Mouse (Mus musculus) C2C12 (cell line): ENCODE measurements around the gene Sult5a1.

Experiments
- CEBPB ChIP-seq: IDR thresholded peaks from one replicate; pipeline ENCODE4 v1.6.1; 2011; ENCODE audit warnings: low read depth, mild to moderate bottlenecking, control low read depth, moderate library complexity
- CTCF ChIP-seq: IDR thresholded peaks from one replicate; pipeline ENCODE4 v1.5.1; 2011; ENCODE audit not compliant: control insufficient read depth, insufficient read depth, insufficient read length
- MAX ChIP-seq: IDR thresholded peaks from one replicate; pipeline ENCODE4 v1.6.1; 2011; ENCODE audit warnings: mild to moderate bottlenecking, control low read depth
- MYOD1 ChIP-seq: IDR thresholded peaks from one replicate; pipeline ENCODE4 v1.6.1; 2011; ENCODE audit warnings: low read depth; ENCODE audit not compliant: control insufficient read depth, insufficient read length
- MYOG ChIP-seq: IDR thresholded peaks from one replicate; pipeline ENCODE4 v1.6.1; 2011; ENCODE audit not compliant: control insufficient read depth, insufficient read length; ENCODE audit errors: extremely low read depth
- USF1 ChIP-seq: IDR thresholded peaks from one replicate; pipeline ENCODE4 v1.6.1; 2011; ENCODE audit warnings: low read depth, mild to moderate bottlenecking, control low read depth, moderate library complexity

DNA sequence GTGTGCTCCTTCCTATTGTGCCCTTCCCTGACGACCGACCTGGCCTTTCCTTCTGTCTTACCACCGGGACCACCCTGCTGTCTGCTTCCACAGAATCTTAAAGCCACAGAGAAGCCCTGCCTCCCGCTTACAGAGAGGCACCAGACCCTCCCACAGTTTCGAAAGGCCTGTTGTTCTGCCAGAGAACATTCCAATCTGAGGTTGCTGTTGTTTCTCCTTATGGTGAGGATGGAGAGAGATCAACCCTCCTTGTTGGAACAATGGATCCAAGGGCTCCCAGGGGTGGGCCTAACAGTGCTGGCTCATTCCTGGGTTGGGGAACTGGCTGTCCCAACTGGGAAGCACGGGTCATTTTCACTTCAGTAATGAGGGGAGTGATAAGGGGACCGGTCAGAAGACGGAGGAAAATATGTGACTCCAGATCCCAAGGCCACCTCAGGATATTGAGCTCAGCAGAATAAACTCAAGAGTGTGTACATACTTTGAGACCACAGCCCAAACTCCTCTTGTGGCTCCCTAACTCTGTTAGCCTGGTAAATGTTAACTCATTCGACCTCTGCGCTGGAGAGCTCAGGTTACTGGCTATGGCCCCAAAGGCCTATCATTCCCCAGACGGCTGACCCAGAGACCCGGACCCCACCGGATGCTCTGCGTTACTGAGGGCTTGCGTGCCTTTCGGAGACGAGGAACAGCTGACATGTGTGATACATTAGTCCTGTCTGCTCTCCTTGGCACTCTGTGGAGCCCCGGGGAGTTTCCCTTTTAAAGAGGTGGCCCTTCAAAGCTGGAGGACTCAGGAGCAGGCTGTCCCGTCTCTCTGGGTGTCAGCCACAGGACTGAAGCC, 27.7 kb upstream of the Sult5a1 start, which contains the start of gene Dpep1:
- TF ChIP-seq CTCF: no peak
- no peak for TF ChIP-seq MYOG
- no peak for TF ChIP-seq USF1
- no peak for TF ChIP-seq MAX
- TF ChIP-seq CEBPB: no peak
- TF ChIP-seq MYOD1: no peak
